Mouse (Mus musculus) heart, postnatal 0 days (tissue): ENCODE data around the gene 1700028P14Rik.
A peak's percentile ranks its signal among the peaks of the same experiment; 100 is the strongest.

ENCODE experiments used
- CTCF ChIP-seq: IDR thresholded peaks from 2 replicates; pipeline ENCODE4 v1.5.1; 2016; ENCODE audit warnings: antibody characterized with exemption, control low read depth, low read depth
- EP300 ChIP-seq: IDR thresholded peaks from 2 replicates; pipeline ENCODE4 v1.6.1; 2016; ENCODE audit warnings: antibody characterized with exemption, low read depth

- TF ChIP-seq CTCF: peak; percentile 52
- no peak for TF ChIP-seq EP300
Observed at GRCm38 (mm10) chr19:23511303-23511702, 141.3 kb downstream of the 1700028P14Rik start.
